Mouse (Mus musculus) thymus, adult 2 months (tissue): Measurements from ENCODE around the gene Vwa5a.

Source experiments
- CTCF ChIP-seq: fragments of 200-500 bp; IDR thresholded peaks from 2 replicates; pipeline ENCODE4 v1.5.1; 2012; ENCODE audit warnings: mild to moderate bottlenecking, control low read depth, low read length, moderate library complexity, borderline replicate concordance; ENCODE audit not compliant: control insufficient read depth, poor library complexity, insufficient read depth; ENCODE audit errors: extremely low read depth
- POLR2A ChIP-seq: fragments of 200-500 bp; IDR thresholded peaks from 2 replicates; pipeline ENCODE4 v1.6.1; 2012; ENCODE audit warnings: mild to moderate bottlenecking, low read length, control low read depth, moderate library complexity; ENCODE audit not compliant: control insufficient read depth, poor library complexity, insufficient read depth; ENCODE audit errors: extremely low read depth

- TF ChIP-seq CTCF (no peak), POLR2A (no peak)
Measured at GRCm38 (mm10) chr9:38674501-38674900, 43.6 kb upstream of the Vwa5a start, which contains the start of gene Olfr918.
